Mouse (Mus musculus): Measurements from ENCODE around the gene Ldlrad3.

Ldlrad3 gene

GRCm38 (mm10) chr2:102185951-102186561, at the start of gene Ldlrad3:
Ldlrad3 (minus strand) TSS chr2:102186385.
- peak; percentile 43 for DNase-seq (ENCODE audit: low read depth)

- no peak for DNase-seq (ENCODE audit: low read depth)
These were observed 45.3 kb upstream of the Ldlrad3 start for GRCm38 (mm10) chr2:102231470-102231869.

DNA sequence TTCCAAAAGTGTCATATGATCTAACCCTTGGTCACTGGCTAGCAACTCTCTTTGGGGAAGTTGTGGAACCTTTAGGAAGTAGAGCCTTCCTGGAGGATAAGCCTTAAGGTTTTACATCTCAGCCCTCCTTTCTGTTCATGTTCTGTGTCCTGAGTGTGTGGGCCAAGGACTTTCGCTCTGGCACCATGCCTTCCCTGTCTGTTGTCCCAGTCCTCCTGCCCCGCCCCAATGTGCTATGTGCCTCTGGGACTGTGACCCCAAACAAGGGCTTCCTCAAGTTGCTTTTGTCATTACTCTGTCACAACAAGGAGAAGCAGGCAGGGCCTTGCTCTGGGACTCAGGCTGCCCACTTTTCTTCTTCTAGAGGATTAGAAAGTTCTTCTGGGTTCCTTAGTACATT, 42.9 kb upstream of the Ldlrad3 start:
- no peak for DNase-seq (ENCODE audit: low read depth)

GRCm38 (mm10) chr2:102228331-102228730, 42.1 kb upstream of the Ldlrad3 start:
- DNase-seq (ENCODE audit: low read depth) = no peak

DNA sequence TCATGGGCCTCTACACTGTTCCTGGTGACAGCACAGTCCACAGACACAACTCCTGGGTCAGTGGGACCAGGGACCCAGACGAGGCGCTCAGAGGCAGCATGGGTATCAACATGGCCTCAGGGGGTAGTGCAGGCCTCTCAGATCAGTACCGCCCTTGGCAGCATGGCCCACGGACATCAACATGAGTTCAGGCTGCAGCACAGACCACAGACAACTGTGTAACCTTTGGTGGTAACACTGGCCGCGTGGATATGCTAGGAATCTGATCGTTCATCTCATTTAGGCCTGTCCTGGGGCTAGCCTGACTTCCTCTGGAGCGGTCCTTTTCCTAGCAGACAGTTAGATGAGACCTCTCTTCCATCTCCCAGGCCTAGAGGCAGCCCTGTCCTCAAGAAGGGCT, 41.7 kb upstream of the Ldlrad3 start:
- DNase-seq (ENCODE audit: low read depth) = no peak

- no peak for DNase-seq (ENCODE audit: low read depth)
These were observed 40.1 kb upstream of the Ldlrad3 start for GRCm38 (mm10) chr2:102226274-102226673.

DNA sequence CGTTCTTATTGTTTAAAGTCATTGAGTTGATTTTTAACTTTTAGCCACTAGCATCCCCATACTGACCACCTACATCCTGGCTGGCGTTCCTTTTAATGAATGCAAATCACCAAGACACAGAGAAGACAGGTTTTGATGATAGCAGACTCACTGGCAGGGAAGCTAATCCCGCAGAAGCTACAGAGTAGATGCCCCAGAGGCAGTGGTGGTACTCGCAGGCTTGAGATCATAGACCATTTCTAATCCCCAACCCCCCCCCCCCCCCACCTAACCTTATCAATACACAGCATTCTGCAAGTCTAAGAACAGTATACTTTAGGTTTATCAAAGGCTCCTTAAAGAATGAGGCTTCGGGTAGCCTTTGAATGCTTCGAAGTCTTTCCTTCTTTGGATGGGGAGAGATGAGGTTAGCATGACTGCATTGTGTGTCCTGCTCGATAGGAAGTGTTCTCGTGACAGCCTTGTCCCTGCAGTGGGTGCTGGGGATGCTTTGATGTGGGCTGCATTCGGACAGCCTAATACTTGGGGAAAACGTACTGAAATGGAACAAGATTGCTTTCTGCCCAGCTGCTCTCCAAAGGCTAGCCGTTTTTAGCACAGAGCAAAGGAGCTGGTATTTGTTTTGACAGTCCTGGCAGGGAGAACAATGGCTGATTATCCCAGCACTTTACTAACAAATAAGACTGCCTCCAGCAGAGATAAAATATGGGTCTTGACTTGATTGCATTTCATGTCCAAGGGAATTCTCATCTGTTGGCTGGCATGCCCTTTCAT, 37.4 kb upstream of the Ldlrad3 start:
- no peak for DNase-seq (ENCODE audit: low read depth)

DNA sequence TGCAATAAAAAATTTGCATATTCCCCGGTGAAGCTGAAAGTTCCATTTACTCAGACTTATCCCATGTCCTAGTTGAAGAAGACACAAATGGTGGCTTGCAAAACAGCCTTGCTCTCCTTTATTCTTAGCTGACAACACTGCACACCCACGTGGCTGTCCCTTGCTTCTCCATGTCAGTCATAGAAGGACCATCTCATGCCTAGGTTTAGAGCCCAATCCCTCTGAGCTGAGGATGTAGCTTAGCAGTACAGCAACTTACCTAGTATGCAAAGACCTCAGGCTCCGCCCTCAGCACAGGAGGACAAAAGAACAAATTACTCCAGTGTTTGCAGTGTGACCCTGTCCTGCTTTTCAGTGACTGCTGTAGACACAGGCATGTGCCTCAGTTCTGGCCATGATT, 36.6 kb upstream of the Ldlrad3 start:
- DNase-seq (ENCODE audit: low read depth) = no peak

- DNase-seq (ENCODE audit: low read depth) = no peak
These were observed 30.6 kb upstream of the Ldlrad3 start for GRCm38 (mm10) chr2:102216817-102217216.

- DNase-seq (ENCODE audit: low read depth) = no peak
These were observed 25.9 kb upstream of the Ldlrad3 start for GRCm38 (mm10) chr2:102212096-102212495.

- no peak for DNase-seq (ENCODE audit: low read depth)
These were observed 19.7 kb upstream of the Ldlrad3 start for GRCm38 (mm10) chr2:102205672-102206399.

- no peak for DNase-seq (ENCODE audit: low read depth)
These were observed 17.3 kb upstream of the Ldlrad3 start for GRCm38 (mm10) chr2:102203478-102203877.

DNA sequence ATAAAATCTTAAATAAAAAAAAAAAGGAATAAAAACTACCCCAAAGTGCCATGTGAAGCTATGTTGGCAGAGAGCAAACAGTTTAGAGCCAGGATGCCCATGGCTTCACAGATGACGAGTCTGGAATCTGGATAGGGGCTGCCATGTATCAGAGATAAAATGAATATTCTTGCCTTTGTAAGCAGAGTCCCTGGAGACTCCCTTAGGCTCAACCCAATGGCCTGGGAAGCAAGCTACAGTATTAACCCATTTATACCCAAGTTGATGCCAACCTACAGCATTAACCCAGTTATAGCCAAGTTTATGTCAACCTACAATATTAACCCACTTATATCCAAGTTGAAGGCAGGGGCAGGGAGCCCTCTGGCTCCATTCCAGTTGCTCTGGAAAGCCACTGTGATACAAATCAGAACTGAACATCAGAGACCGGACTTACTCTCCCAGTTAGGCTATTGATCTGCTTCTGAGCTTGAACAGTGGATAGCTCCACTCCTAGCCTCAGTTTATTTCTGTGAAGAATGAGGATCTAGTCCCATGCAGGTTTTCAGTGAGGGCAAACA, 16.1 kb upstream of the Ldlrad3 start:
- no peak for DNase-seq (ENCODE audit: low read depth)

DNA sequence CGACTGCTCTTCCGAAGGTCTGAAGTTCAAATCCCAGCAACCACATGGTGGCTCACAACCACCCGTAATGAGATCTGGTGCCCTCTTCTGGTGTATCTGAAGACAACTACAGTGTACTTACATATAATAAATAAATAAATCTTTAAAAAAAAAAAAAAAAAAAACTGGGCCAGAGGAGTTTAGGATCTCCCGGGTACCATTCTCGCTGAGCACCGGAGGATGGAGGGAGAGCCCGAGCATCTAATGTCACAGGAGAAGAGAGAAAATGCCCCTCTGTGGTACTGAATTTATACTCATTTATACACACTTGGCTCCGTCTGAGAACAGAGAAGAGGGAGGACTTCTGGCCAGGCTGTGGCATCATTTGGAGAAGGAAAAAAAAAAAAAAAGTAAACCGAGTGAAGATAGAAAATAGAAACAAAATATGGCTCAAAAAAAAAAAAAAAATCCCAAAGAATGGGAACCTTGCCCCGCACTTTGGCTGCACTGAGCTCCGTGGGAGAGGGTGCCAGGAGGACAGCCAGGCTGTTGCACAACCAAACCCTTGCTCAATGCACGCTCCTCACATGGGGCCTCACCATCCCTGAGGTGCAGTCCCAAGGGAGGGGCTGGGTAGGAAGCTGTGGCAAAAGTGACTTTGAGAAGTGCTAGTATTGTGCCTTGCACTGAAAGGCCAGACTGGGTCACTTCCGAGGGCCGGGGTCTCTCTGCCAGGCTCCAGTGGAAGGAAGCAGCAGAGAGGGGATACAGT, 15.2 kb upstream of the Ldlrad3 start:
- DNase-seq (ENCODE audit: low read depth) = no peak

GRCm38 (mm10) chr2:102197332-102197731, 11.1 kb upstream of the Ldlrad3 start:
- DNase-seq (ENCODE audit: low read depth) = no peak

DNA sequence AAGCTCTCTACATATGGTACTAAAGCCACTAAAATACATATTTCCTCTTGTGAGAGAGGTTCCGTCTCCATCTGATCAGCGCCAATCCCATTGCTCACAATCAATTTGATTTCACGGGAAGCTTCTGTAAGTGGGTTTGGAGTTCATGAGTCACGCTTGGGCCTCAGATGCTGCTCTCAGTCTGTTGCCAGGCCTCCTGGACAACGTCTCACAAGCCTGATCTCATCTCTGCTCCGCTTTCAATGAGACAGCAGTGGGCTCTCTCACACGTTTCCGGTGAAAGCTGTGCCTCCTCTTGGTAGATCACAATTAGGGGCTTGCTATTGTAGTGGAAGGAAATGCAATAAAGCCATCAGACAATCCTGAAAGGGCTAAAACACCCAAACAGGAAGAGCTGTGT, 10.5 kb upstream of the Ldlrad3 start:
- no peak for DNase-seq (ENCODE audit: low read depth)

GRCm38 (mm10) chr2:102195494-102195893, 9.3 kb upstream of the Ldlrad3 start:
- DNase-seq (ENCODE audit: low read depth) = no peak

DNA sequence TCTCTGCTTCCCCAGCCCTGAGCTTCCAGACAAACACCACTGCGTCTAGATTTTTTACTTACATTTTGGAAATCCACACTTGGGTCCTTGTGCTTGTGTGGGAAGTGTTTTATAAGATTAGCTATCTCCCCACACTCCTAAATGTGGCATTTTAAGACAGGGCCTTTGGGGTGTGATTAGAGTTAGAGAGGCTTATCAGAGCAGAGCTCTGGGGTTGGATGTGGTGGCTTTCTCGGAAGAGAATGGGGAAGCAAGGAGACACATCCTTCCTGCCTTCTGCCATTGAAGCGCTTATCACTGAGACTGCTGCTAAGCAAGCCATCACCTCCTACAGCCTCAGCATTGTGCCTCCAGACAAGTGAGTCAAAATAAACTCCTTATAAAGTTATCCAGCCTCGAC, 8.1 kb upstream of the Ldlrad3 start:
- DNase-seq (ENCODE audit: low read depth) = no peak

- no peak for DNase-seq (ENCODE audit: low read depth)
These were observed 7.0 kb upstream of the Ldlrad3 start for GRCm38 (mm10) chr2:102192943-102193820.

- no peak for DNase-seq (ENCODE audit: low read depth)
These were observed 5.6 kb upstream of the Ldlrad3 start for GRCm38 (mm10) chr2:102191736-102192135.

GRCm38 (mm10) chr2:102190956-102191355, 4.8 kb upstream of the Ldlrad3 start:
- no peak for DNase-seq (ENCODE audit: low read depth)
